Mouse (Mus musculus) urinary bladder, postnatal 4 days (tissue): ENCODE data around the gene Hist1h4f.

Source experiments
- DNase-seq, 2 experiments: peaks; one replicate each; pipeline ENCODE4 v3.0.0; 2021 to 2022; ENCODE audit warnings: low spot score in 2 of 2

The Hist1h4f gene

DNA sequence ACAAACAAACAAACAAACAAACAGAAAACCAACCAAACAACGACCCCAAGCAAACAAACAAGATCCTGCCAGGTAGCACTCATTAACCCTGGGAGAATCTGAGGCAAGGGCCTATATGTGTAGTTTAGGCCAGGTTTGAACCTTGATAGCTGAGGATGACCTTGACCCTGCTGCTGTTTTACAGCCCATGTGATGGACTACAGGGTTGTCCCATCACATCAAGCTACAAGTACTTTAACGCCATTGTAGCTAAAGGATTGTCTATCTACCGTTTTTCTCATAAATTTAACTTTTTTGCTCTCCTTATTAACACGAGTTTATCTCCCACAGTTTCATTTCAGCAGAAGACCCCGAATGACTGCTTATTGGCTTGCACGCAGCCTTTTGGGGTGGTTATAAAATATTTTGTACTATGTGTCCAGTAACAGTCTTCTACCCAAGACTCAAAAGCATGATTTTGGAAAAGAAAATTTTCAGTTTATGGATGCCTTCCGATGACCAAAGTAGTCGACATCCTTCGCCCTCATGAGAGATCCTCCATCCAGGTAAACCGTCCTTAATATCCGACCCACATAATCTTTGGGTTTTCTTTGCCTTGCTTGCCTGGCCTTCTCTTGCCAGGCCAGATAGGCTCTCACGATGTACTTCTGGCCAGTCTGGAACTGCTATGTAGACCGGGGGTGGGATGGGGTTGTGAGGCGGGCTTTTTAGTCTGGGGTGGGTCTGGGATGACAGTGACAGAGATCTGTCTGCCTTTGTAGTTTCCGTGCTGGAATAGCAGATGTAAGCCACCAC, 35.4 kb downstream of the Hist1h4f start:
- DNase-seq = no peak

DNA sequence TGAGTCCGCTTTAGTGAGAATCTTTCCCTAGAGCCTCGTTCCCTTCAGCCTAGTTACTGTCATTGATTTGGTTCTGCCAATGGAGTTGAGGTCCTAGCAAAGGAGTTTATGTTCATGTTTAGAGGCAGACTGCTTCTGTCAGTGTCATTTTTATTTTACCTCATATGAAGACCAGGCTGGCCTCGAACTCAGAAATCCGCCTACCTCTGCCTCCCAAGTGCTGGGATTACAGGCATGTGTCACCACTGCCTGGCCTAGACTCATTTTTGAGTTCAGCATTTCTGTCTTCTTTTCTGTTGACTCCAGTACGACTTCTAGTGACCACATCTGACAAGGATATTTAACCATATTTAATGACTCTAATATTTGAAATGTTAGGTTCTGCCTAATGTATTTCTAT, 36.2 kb downstream of the Hist1h4f start:
- no peak for DNase-seq

DNA sequence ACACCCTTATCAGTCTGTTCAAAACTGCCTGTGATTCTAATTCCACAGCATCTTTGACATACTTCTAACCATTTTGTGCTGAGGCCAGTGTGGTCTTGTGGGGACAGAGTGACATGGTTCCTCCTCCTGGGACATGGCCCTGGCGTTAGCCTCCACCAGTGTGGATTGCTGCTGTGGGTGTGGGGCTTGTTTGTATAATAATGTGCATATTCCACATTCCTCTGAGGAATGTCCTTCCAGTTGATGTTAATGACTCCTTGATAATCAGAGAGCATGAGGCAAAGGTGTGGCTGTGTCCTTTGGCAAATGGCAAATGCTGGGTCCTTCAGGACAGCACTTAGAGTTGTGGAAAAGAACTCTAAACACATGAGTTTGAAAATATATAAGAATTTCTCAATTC, 37.9 kb downstream of the Hist1h4f start:
- no peak for DNase-seq

DNA sequence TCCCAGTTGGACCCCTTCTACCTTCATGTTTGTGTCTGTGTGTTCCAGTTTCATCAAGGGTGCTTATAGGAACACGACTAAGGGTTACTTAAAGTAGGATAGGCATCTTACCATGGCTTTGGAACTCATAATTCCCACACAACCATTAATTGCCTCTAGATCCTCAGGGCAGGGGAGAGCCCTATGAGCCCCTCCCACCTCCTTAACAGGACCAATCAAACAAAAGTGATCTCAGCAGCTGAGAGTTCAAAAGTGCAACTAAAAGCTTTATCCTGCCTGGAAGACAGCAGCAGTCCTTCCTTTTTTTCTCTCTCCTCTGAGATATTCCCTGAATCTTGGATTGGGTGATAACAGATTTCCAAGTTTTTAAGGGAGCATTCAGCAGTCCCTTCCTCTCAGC, 41.3 kb downstream of the Hist1h4f start:
- DNase-seq = no peak

DNA sequence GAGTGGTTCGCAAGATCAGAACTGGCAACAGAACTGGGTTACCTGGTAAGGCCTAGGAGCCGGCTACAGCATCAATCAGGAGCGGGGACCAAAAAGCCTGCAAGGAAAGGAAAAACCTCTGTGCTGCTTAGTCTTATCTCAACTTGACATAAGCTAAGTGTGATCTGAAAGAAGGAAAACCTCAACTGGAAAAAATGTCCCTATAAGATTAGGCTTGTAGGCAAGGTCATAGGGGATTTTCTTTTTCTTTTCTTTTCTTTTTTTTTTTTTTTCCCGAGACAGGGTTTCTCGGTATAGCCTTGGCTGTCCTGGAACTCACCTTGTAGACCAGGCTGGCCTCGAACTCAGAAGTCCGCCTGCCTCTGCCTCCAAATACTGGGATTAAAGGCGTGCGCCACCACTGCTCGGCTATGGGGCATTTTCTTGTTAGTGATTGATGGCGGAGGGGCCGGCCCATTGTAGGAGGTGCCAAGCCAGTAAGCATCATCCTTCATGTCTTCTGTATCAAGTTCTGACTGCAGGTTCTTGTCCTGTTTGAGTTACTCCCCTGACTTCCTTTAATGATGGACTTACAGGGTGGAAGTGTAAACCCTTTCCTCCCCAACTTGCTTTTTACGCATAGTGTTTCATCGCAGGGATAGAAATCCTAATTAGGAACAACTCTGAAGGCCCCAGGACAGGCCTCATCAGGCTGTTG, 44.5 kb downstream of the Hist1h4f start:
- no peak for DNase-seq

DNA sequence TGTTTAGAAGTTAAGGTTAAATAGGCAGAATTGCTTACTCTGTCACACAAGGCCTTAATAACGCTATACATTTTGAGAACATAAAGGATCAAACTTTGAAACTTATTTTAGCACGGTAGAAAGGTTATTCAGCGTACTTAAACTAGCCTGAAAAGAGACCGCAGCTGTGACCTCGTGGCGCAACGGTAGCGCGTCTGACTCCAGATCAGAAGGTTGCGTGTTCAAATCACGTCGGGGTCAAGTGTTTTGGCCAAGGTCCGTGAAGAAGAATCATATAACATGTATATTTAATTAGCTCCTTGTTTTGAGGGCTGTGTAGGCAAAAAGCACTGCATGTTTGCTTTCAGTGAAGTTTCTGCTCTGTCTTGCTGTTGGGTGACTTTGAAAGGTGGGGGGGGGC, 45.1 kb downstream of the Hist1h4f start:
- peak in 1 of 2 experiments; percentile 61 for DNase-seq

DNA sequence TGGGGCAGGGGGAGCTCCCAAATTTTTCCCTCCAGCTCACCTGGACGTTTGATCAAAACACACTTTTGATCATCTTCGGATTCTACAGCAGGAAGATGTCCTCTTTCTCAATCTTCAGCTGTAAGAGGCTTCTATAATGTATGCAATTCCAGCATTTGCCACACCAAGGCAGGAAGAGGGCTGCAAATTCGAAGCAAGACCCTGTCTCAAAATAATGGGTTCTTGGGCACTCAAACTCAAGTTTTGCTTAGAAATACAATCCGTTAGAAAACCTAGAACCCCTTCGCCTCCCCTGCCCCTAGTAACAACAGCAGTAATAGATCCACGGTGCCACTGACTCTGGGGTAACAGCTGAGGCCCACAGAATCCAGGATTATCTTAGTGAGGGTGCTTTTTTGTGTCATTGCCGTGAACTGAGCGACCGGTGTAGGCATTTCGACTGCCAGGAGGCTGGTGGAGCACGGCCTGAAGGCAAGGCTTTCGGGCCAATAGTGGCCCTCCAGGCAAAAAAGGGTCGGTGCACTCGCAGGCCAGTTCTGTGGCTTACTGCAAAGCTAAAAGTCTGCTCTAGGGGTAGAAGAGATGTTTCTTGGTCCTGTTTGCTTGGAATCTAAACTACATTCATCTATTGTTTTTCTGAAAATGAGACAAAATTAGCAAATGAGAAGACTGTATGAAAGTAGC, 45.6 kb downstream of the Hist1h4f start:
- DNase-seq = no peak

DNA sequence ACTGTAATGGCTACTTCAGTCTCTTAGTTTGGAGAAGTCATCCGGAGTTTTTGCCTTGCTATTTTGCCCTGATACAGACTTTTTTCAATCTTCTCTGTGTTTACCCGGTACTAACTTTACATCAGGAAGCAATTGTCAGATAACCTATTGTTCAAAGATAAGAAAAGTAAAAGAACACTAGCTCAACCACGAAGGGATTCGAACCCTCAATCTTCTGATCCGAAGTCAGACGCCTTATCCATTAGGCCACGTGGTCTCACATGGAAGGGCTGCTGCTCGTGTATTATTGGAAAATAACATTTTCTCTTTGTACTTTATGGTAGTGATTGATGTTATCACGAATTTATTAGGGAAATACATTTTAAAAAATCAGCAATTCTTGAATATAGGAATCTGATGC, 47.7 kb downstream of the Hist1h4f start:
- DNase-seq = no peak

DNA sequence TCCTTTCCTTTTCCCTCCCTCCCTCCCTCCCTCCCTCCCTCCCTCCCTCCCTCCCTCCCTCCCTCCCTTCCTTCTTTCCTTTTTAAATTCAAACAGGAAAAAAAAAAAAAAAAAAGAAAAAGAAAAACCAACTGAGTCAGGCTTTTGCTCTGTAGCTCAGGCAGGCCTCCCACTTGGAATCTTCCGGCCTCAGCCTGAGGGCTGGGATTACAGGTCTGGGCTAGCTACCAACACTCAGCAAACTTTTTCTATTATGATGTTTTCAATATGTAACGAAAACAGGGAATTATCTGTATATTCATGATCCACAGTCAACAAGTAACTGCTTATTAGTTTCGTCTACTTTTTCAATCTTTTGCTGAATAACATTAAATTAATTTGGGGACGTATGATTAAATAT, 48.5 kb downstream of the Hist1h4f start:
- no peak for DNase-seq

DNA sequence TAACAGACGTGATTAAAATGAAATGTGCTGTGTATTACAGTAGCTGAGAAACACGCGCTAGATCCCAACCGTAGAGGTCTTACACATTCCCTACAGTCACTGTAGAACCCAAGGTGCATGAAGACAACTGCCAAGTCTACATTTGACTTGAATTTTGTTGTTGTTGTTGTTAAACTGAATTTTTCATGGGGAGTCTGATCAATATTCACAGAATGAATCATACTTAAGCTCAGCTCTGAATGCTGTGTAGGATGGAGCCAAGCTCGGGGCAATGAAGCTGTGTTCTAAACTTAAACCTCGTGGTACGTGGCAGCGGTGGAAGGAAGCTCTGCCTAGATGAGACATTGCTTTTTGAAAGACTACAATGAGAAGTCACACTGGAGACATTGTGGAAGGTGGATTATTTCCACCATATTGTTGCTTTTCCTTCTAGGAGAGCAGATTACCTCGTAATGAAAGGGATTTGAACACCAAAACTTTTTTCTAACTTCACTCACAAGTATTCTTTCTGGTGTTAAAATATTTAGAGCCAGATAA, 49.3 kb downstream of the Hist1h4f start:
- DNase-seq = no peak

DNA sequence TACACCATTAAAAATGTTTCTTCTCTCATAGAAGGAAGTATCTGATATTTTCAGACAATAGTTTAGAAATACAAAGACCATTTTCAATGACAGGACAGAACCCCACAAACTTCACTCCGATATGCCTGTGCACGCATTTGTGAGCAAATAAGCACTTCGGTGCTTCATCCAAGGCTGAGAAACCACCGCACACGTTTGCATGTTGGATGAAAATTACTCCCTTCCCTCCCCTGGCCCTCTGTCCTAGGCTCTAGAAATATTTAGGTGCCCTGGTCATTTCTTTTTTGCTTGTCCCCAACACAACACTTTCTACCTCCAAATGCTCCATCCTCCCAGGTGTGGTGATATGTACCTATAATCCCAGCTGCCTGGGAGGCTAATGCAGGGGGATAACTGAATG, 49.9 kb downstream of the Hist1h4f start:
- DNase-seq = no peak
